Mouse (Mus musculus): ENCODE results near the gene Selenos.

GRCm38 (mm10) chr7:66076411-66076810, 3.0 kb upstream of the Selenos start:
- no peak for TF ChIP-seq POLR2AphosphoS2 (IDR thresholded peaks at IDR 0.05; ENCODE audit: insufficient read length, low read depth)
- no peak for TF ChIP-seq MYOD1 (IDR thresholded peaks at IDR 0.05; ENCODE audit: control insufficient read depth in 1 of 3, insufficient read length in 2 of 3, low read depth in 2 of 3)
- TF ChIP-seq POLR2A (IDR thresholded peaks at IDR 0.05; ENCODE audit: insufficient read length, low read depth), result no peak
- TF ChIP-seq TCF12 (IDR thresholded peaks at IDR 0.05; ENCODE audit: insufficient read depth, poor library complexity, severe bottlenecking), result no peak
- TF ChIP-seq MYOG (IDR thresholded peaks at IDR 0.05; ENCODE audit: control insufficient read depth in 1 of 3, insufficient read depth in 1 of 3, insufficient read length in 2 of 3, low read depth in 2 of 3), result no peak
- TF ChIP-seq MAX (IDR thresholded peaks at IDR 0.05; ENCODE audit: low read depth), result no peak
- no peak for TF ChIP-seq E2F4 (IDR thresholded peaks at IDR 0.05; ENCODE audit: insufficient read depth)
